Mouse (Mus musculus): ENCODE results near the gene Olfr341. TPM values are rescaled to one million over a fixed set of nuclear protein-coding genes. Genes with fewer than 3 reads are reported as not detected.

The Olfr341 gene
- total RNA-seq (2018; cell fraction: chromatin; rRNA removed), result not detected
- total RNA-seq (2018; cell fraction: cytosol; rRNA removed), result not detected
- total RNA-seq (2018; cell fraction: nucleus; rRNA removed), result not detected
- not detected in 3 replicates for polyA plus RNA-seq (2018)

DNA sequence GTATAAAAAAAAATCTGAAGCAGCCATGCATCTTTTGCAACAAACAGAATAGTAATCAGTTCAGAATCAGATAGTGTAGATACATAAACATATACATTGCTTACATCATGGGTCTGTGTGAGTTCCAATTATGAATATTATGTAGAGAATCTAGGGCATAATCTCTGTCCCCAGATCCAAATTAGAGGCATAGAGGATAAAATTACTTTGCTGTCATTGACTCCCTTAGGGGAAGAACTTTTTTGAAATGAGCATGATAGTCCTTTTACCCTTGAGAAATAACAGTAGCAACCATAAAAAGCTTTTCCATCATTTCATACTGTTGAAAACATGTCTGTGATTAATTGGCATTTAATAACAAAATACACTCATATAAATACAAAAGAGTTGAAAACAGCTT, at the start of gene Olfr341:
Gene Olfr341 (minus strand): TSS at position 101 of the 400 bp plus-strand sequence.
- Histone ChIP-seq H3K27ac (no peak within 1 kb of the TSS), H3K4me3 (ENCODE audit: inconsistent target) (no peak within 1 kb of the TSS), H3K36me3 (ENCODE audit: inconsistent target) (no peaks in the 10 kb centered on the region), H3K79me2 (ENCODE audit: inconsistent target) (no peaks in the 10 kb centered on the region)

DNA sequence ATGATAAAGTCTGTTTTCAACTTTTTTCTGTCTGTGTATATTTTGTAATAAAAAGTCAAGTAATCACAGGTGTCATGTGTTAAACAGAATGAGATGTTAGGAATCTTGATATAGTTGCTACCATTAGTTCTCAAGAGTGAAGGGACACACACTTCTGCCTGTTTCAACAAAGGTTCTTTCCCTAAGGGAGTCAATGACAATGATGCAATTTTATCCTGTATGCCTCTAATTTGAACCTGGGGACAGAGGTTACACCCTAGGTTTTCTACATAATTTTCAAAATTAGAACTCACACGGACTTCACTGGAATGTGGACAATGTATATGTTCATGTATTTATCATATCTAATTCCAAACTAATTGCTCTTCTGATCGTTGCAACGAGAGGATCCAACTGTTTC, 42.4 kb upstream of the Olfr341 start, which contains the start of gene Olfr342:
Gene Olfr342 (plus strand): TSS at position 301 of the 400 bp plus-strand sequence.
- 78% methylated on average over 3 of the region's 3 CpGs for WGBS (ENCODE audit: missing documents)

DNA sequence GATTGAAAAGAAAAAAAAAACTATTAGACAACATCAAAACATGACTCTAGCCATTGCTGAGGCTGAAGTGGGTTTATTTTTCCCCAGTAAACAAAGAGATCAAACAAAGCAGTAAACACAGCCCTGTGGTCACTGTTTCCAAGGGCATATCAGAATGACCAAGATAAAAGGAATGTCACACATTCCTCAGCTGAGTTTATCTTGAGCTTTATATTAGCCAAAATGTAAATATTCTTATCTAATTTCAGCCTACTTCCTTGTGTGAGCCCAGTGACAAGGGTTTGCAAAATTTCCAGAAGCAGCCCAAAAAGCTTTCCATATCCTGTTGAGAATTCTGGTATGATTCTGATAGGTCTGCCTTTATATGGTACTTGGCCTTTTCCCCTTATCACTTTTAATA, 8.6 kb downstream of the Olfr341 start:
- Histone ChIP-seq H3K36me3 (ENCODE audit: inconsistent target) (no peaks in the 10 kb centered on the region), H3K79me2 (ENCODE audit: inconsistent target) (no peaks in the 10 kb centered on the region), H3K27ac (no peak overlapping the region), H3K4me3 (ENCODE audit: inconsistent target) (no peak overlapping the region)

More for the DNA sequence above, 42.4 kb upstream of the Olfr341 start, which contains the start of gene Olfr342:
- Histone ChIP-seq H3K4me3 (ENCODE audit: inconsistent target) (no peak within 1 kb of the TSS), H3K36me3 (ENCODE audit: inconsistent target) (no peaks in the 10 kb centered on the region), H3K27ac (no peak within 1 kb of the TSS), H3K79me2 (ENCODE audit: inconsistent target) (no peaks in the 10 kb centered on the region)

DNA sequence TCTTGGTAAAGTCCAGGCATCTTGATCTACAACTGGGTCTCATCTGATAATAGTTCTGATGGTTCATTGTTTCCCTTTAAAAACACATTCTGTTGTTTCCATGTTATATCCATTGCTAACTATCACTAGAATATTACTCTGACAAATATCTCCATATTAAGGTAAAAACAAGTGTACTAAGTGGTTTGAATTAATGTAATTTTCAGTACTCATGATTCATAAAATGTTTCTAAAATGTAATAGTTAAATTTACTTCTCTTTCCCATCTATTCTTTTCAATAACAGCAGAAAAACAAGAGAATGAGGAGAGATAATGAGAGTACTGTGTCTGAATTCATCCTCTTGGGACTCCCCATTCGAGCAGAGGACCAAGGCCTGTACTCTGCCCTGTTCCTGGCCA, 30.0 kb downstream of the Olfr341 start, which contains the start of gene Olfr340:
Gene Olfr340 (plus strand): TSS at position 301 of the 400 bp plus-strand sequence.
- no peak within 1 kb of the TSS for H3K4me3 ChIP-seq (ENCODE audit: inconsistent target)
- H3K27ac ChIP-seq, result no peak within 1 kb of the TSS
- H3K79me2 ChIP-seq (ENCODE audit: inconsistent target), result no peaks in the 10 kb centered on the region
- no peaks in the 10 kb centered on the region for H3K36me3 ChIP-seq (ENCODE audit: inconsistent target)
- 67% methylated on average over 1 of the region's 1 CpGs for WGBS (ENCODE audit: missing documents)

Other genes with a start within 250 kb of the Olfr341 start
- gene Olfr338, start 108.9 kb downstream of the Olfr341 start, polyA plus RNA-seq (2018), result not detected in 3 replicates
- not detected in 3 replicates for gene Olfr339, start 63.5 kb downstream of the Olfr341 start, polyA plus RNA-seq (2018)
- gene Olfr340, start 29.9 kb downstream of the Olfr341 start, polyA plus RNA-seq (2018), result not detected in 3 replicates
- not detected in 3 replicates for gene Olfr342, start 42.5 kb upstream of the Olfr341 start, polyA plus RNA-seq (2018)
- gene Olfr344, start 84.2 kb upstream of the Olfr341 start, polyA plus RNA-seq (2018), result not detected in 3 replicates
- gene Olfr345, start 157.6 kb upstream of the Olfr341 start, polyA plus RNA-seq (2018), result not detected in 3 replicates
- gene Olfr346, start 203.3 kb upstream of the Olfr341 start, polyA plus RNA-seq (2018), result not detected in 3 replicates
- not detected in 3 replicates for gene Olfr347, start 249.4 kb upstream of the Olfr341 start, polyA plus RNA-seq (2018)